Mouse (Mus musculus): Measurements from ENCODE around the gene Brd1. TPM values are rescaled to one million over a fixed set of nuclear protein-coding genes. Genes with fewer than 3 reads are reported as not detected.

Gene Brd1
- polyA plus RNA-seq, 1 experiment, result 85.9 TPM

DNA sequence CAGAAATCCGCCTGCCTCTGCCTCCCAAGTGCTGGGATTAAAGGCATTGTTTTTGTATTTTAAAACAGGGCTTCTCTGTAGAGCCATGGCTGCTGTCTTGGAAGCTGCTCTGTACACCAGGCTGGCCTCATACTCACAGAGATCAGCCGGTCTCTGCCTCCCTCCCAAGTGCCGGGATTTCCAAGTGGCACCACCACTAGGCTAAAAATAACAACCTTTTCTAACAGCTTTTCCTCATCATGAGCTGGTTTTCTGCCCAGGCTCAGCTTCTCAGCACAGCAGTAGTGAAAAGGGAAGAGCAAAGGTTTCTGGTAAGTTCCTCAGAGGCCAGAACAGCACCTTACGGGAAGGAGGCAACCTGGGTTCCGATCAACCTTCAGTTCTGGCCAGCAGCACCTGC, 56.5 kb downstream of the Brd1 start:
- no peak overlapping the region for H3K9ac ChIP-seq (ENCODE audit: low read depth, poor library complexity, severe bottlenecking)
- TF ChIP-seq CTCF (IDR thresholded peaks at IDR 0.05; ENCODE audit: low read depth, low read length) (no peak), POLR2A (IDR thresholded peaks at IDR 0.05; ENCODE audit: insufficient read depth, low read length) (no peak), EP300 (IDR thresholded peaks at IDR 0.05; ENCODE audit: insufficient read depth, low read depth, low read length) (no peak)
- no peak overlapping the region for H3K27ac ChIP-seq (ENCODE audit: insufficient read depth, low read length)
- no peaks in the 10 kb centered on the region for H3K4me1 ChIP-seq (ENCODE audit: control insufficient read depth, insufficient read depth, low read length)
- H3K36me3 ChIP-seq (ENCODE audit: control insufficient read depth, insufficient read depth, low read length, poor library complexity, severe bottlenecking), result no peaks in the 10 kb centered on the region
- no peaks in the 10 kb centered on the region for H3K9me3 ChIP-seq (replicated peaks; ENCODE audit: control insufficient read depth, insufficient read depth, low read length, poor library complexity, severe bottlenecking)
- H3K27me3 ChIP-seq (ENCODE audit: control insufficient read depth, insufficient read depth, low read length, poor library complexity, severe bottlenecking), result no peaks in the 10 kb centered on the region
- no peak overlapping the region for H3K4me3 ChIP-seq (ENCODE audit: low read depth, low read length)

DNA sequence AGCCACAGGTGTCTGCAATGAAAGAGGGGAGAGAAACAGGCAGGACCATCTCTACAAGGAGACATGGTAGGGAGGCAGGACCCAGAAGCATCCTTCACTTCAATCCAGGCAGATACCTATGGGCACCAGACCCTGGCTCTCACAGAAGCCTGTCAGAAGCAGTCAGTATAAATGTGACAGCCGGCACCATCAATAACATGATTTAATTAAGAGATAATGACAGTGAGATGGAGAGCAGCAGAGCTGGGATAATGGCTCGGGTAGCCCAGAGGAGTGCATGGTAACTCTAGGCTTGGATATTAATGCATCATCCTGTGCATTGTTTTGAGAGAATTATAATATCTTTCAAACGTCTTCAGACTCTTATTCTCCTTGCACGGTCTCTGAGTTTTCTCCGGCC, 58.0 kb downstream of the Brd1 start:
- Histone ChIP-seq H3K27ac (ENCODE audit: insufficient read depth, low read length) (no peak overlapping the region), H3K4me3 (ENCODE audit: low read depth, low read length) (no peak overlapping the region), H3K9ac (ENCODE audit: low read depth, poor library complexity, severe bottlenecking) (no peak overlapping the region), H3K36me3 (ENCODE audit: control insufficient read depth, insufficient read depth, low read length, poor library complexity, severe bottlenecking) (no peaks in the 10 kb centered on the region), H3K27me3 (ENCODE audit: control insufficient read depth, insufficient read depth, low read length, poor library complexity, severe bottlenecking) (no peaks in the 10 kb centered on the region), H3K9me3 (replicated peaks; ENCODE audit: control insufficient read depth, insufficient read depth, low read length, poor library complexity, severe bottlenecking) (no peaks in the 10 kb centered on the region), H3K4me1 (ENCODE audit: control insufficient read depth, insufficient read depth, low read length) (no peaks in the 10 kb centered on the region)
- TF ChIP-seq POLR2A (IDR thresholded peaks at IDR 0.05; ENCODE audit: insufficient read depth, low read length) (no peak), EP300 (IDR thresholded peaks at IDR 0.05; ENCODE audit: insufficient read depth, low read depth, low read length) (no peak), CTCF (IDR thresholded peaks at IDR 0.05; ENCODE audit: low read depth, low read length) (no peak)

DNA sequence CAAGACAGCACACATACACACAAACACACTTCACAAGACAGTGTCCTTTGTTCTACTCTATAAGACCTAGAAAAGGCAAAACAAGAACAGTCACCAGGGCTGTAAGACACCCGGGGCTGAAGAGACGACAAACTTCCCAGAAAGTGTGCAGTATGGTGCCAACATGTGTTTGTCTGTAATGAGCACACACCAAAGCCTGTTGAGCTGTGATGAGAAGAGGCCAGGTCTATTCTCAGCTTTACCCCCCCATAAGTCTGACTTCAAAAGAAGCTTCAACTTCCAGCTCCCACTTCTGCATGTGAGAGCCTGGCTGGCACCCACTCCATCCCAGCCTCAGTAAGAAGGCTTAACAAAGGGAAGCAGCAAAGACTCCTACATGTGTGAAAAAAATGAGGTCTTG, 65.3 kb downstream of the Brd1 start:
- Histone ChIP-seq H3K9ac (ENCODE audit: low read depth, poor library complexity, severe bottlenecking) (no peak overlapping the region), H3K27ac (ENCODE audit: insufficient read depth, low read length) (no peak overlapping the region), H3K27me3 (ENCODE audit: control insufficient read depth, insufficient read depth, low read length, poor library complexity, severe bottlenecking) (no peaks in the 10 kb centered on the region), H3K4me3 (ENCODE audit: low read depth, low read length) (no peak overlapping the region), H3K36me3 (ENCODE audit: control insufficient read depth, insufficient read depth, low read length, poor library complexity, severe bottlenecking) (no peaks in the 10 kb centered on the region), H3K4me1 (ENCODE audit: control insufficient read depth, insufficient read depth, low read length) (no peaks in the 10 kb centered on the region), H3K9me3 (replicated peaks; ENCODE audit: control insufficient read depth, insufficient read depth, low read length, poor library complexity, severe bottlenecking) (no peaks in the 10 kb centered on the region)
- TF ChIP-seq POLR2A (IDR thresholded peaks at IDR 0.05; ENCODE audit: insufficient read depth, low read length) (no peak), EP300 (IDR thresholded peaks at IDR 0.05; ENCODE audit: insufficient read depth, low read depth, low read length) (no peak), CTCF (IDR thresholded peaks at IDR 0.05; ENCODE audit: low read depth, low read length) (no peak)

GRCm38 (mm10) chr15:88667653-88668052, 66.4 kb downstream of the Brd1 start:
- Histone ChIP-seq H3K9me3 (replicated peaks; ENCODE audit: control insufficient read depth, insufficient read depth, low read length, poor library complexity, severe bottlenecking) (no peaks in the 10 kb centered on the region), H3K9ac (ENCODE audit: low read depth, poor library complexity, severe bottlenecking) (no peak overlapping the region), H3K36me3 (ENCODE audit: control insufficient read depth, insufficient read depth, low read length, poor library complexity, severe bottlenecking) (no peaks in the 10 kb centered on the region), H3K27ac (ENCODE audit: insufficient read depth, low read length) (no peak overlapping the region), H3K4me3 (ENCODE audit: low read depth, low read length) (no peak overlapping the region), H3K4me1 (ENCODE audit: control insufficient read depth, insufficient read depth, low read length) (no peaks in the 10 kb centered on the region), H3K27me3 (ENCODE audit: control insufficient read depth, insufficient read depth, low read length, poor library complexity, severe bottlenecking) (no peaks in the 10 kb centered on the region)
- TF ChIP-seq EP300 (IDR thresholded peaks at IDR 0.05; ENCODE audit: insufficient read depth, low read depth, low read length), result no peak
- no peak for TF ChIP-seq CTCF (IDR thresholded peaks at IDR 0.05; ENCODE audit: low read depth, low read length)
- TF ChIP-seq POLR2A (IDR thresholded peaks at IDR 0.05; ENCODE audit: insufficient read depth, low read length), result no peak

DNA sequence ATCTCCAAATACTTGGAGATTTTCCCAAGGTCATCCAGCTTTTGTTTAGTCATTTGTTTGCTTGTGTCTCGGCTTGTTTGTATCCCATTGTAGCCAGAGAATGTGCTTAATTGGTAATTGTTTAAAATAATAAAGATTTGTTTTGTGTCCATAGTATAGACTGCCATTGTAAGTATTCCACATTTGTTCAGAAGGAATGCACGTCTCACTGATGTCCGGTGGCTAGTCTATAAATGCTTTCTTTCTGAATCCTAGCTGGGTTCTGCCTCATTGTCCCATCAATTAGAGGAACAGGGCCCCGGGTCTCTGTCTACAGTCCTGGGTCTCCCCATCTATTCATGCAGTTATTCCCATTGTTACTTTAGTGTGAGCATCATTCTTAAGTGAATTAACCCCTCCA, 68.2 kb downstream of the Brd1 start:
- no peaks in the 10 kb centered on the region for H3K4me1 ChIP-seq (ENCODE audit: control insufficient read depth, insufficient read depth, low read length)
- no peak overlapping the region for H3K27ac ChIP-seq (ENCODE audit: insufficient read depth, low read length)
- TF ChIP-seq EP300 (IDR thresholded peaks at IDR 0.05; ENCODE audit: insufficient read depth, low read depth, low read length) (no peak), POLR2A (IDR thresholded peaks at IDR 0.05; ENCODE audit: insufficient read depth, low read length) (no peak), CTCF (IDR thresholded peaks at IDR 0.05; ENCODE audit: low read depth, low read length) (no peak)
- H3K4me3 ChIP-seq (ENCODE audit: low read depth, low read length), result no peak overlapping the region
- no peaks in the 10 kb centered on the region for H3K36me3 ChIP-seq (ENCODE audit: control insufficient read depth, insufficient read depth, low read length, poor library complexity, severe bottlenecking)
- no peaks in the 10 kb centered on the region for H3K9me3 ChIP-seq (replicated peaks; ENCODE audit: control insufficient read depth, insufficient read depth, low read length, poor library complexity, severe bottlenecking)
- no peaks in the 10 kb centered on the region for H3K27me3 ChIP-seq (ENCODE audit: control insufficient read depth, insufficient read depth, low read length, poor library complexity, severe bottlenecking)
- no peak overlapping the region for H3K9ac ChIP-seq (ENCODE audit: low read depth, poor library complexity, severe bottlenecking)

- no peaks in the 10 kb centered on the region for H3K4me1 ChIP-seq (ENCODE audit: control insufficient read depth, insufficient read depth, low read length)
- 0 out of 2 replicates have a peak overlapping the region, but pooled peaks have one; percentile 1 for H3K9ac ChIP-seq (ENCODE audit: low read depth, poor library complexity, severe bottlenecking)
- TF ChIP-seq POLR2A (IDR thresholded peaks at IDR 0.05; ENCODE audit: insufficient read depth, low read length), result no peak
- no peak for TF ChIP-seq CTCF (IDR thresholded peaks at IDR 0.05; ENCODE audit: low read depth, low read length)
- H3K4me3 ChIP-seq (ENCODE audit: low read depth, low read length), result peak overlapping the region; percentile 10
- H3K36me3 ChIP-seq (ENCODE audit: control insufficient read depth, insufficient read depth, low read length, poor library complexity, severe bottlenecking), result no peaks in the 10 kb centered on the region
- no peak overlapping the region for H3K27ac ChIP-seq (ENCODE audit: insufficient read depth, low read length)
- H3K9me3 ChIP-seq (replicated peaks; ENCODE audit: control insufficient read depth, insufficient read depth, low read length, poor library complexity, severe bottlenecking), result no peaks in the 10 kb centered on the region
- H3K27me3 ChIP-seq (ENCODE audit: control insufficient read depth, insufficient read depth, low read length, poor library complexity, severe bottlenecking), result no peaks in the 10 kb centered on the region
Measured at GRCm38 (mm10) chr15:88663041-88663440, 71.0 kb downstream of the Brd1 start.
